Mouse (Mus musculus): ENCODE results near the gene Marveld1.

GRCm38 (mm10) chr19:42158246-42159017, 11.2 kb downstream of the Marveld1 start:
- no peak for TF ChIP-seq CTCF (IDR thresholded peaks at IDR 0.05; ENCODE audit: low read depth, low read length)
- TF ChIP-seq TAL1 (conservative IDR thresholded peaks at IDR 0.05; ENCODE audit: low read depth, low read length) = peak; percentile 61
- TF ChIP-seq GATA1 (IDR thresholded peaks at IDR 0.05; ENCODE audit: borderline replicate concordance, low read length) = no peak
- TF ChIP-seq POLR2AphosphoS5 (IDR thresholded peaks at IDR 0.05; ENCODE audit: insufficient replicate concordance, low read depth, low read length) = no peak

Data from G1E (cell line).